Mouse (Mus musculus) thymus, postnatal 25 days (tissue): Measurements from ENCODE around the gene Klhl41.
"Not testable (repeated sequence)": the region's sequence is repeated elsewhere in the genome, so short reads cannot be mapped to it uniquely, and the experiment has no call there.

Experiments
- DNase-seq: peaks from one replicate; pipeline ENCODE4 v3.0.0; 2022

The Klhl41 gene

GRCm38 (mm10) chr2:69669853-69670252 lies at the start of gene Klhl41:
Gene Klhl41, plus strand, starts transcription at chr2:69670120.
- no peak for DNase-seq

- DNase-seq, result no peak
These were observed 40.7 kb upstream of the Klhl41 start for GRCm38 (mm10) chr2:69629215-69629614.

GRCm38 (mm10) chr2:69629914-69630313 lies 40.0 kb upstream of the Klhl41 start:
- no peak for DNase-seq

DNA sequence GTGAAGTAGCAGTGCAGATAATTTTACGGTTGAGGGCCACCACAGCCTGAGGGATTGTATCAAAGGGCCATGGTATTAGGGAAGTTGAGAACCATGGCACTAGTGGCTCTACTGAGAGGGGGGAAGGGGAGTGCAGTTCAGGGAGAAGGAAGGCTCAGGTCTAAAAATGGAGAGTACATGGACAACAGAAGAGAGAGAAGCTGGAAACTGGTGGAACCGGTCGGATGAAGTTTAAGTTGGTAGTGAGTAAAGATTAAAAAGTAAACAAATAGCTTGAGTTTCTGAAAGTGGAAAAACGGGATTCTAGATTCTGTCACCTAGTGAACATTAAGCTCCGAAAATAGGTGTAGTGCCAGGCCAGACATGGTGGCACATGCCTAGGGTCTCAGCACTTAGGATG lies 39.1 kb upstream of the Klhl41 start:
- no peak for DNase-seq

DNA sequence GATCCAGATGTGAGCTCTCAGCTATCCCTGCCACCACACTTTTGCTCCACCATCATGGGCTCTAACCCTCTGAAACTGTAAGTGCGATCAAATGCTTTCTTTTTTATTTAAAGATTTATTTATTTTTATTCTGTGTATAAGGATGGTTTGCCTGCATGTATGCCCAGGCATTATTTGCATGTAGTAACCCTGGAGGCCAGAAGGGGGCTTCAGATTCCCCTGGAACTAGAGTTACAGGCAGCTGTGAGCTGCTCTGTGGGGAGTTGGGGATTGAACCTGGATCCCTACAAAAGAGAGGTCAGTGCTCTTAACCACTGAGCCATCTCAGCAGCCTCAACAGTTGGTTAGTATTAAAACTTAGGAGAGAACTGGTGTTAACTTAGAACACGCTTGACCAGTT lies 38.5 kb upstream of the Klhl41 start:
- DNase-seq, result peak; percentile 25

- peak; percentile 50 for DNase-seq
These were observed 34.7 kb upstream of the Klhl41 start for GRCm38 (mm10) chr2:69635064-69635701.

DNA sequence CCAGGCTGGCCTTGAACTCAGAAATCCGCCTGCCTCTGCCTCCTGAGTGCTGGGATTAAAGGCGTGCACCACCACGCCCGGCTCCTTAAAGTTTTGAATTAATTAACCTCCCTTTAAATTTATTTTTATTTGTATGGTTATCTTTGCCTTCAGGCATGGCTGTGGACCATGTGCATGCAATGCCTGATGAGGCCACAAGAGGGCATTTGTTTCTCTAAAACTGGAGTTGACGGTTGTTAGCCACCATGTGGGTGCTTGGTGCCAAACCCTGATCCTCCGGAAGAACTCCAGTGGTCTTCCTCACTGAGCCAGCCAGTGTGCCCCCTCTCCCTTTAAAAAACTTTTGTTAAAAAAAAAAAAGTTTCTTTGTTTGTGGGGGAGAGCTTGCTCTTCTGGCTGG lies 34.1 kb upstream of the Klhl41 start:
- peak; percentile 73 for DNase-seq

DNA sequence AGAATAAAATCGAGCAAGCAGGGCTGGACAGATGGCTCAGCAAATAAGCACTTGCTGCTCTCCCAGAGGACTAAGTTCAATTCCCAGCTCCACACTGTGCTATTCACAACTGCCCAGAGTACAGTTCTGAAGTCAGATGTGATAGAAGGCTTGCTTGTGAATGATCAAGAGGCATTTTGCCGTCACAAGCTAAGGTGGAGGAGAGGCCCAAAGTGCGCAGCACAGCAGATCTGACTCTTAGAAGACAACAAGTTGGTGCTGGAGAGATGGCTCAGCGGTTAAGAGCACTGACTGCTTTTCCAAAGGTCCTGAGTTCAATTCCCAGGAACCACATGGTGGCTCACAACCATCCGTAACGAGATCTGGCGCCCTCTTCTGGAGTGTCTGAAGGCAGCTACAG lies 31.9 kb upstream of the Klhl41 start:
- DNase-seq, result not testable (repeated sequence)

DNA sequence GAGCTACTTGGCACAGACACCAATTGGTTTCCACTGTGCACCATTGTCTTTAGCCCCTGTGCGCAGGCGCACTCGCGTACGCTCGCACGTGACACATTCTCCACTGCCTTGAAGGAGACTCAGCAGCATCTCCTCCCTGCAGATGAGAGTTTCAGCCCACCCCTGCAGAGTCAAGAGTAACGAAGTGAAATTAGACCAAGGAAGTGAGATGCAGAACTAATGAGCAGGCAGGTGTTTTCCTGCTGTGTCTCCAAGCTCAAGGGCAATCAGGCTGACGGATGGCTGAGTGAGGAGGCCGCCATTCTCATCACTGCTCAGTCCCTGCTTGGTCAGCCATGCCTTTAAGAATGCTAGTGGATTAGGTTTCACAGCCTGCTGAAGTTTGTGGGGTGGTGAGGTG lies 29.8 kb upstream of the Klhl41 start:
- no peak for DNase-seq

DNA sequence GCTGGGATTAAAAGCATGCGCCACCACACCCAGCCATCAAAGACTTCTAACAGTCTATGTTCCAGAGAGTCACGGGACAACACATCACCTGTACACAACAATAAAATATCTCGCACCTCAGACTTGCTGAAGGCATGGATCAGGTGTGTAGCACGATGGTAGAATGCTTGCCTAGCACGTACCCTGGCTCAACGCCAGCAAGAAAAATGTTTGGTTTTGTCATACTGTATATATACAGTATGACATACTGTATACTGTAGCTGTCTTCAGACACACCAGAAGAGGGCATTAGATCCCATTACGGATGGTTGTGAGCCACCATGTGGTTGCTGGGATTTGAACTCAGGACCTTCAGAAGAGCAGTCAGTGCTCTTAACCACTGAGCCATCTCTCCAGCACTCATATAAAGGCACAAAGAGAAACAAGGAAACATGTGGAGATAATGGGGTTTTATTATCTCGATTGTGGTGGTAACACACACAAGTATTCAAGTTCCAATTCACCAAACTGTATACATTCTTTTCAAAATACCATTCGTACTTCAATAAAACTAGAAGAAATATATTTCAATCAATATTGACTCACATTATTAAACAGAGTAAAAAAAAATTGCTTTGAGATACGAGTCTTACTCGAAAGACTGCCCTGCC lies 24.8 kb upstream of the Klhl41 start:
- no peak for DNase-seq

DNA sequence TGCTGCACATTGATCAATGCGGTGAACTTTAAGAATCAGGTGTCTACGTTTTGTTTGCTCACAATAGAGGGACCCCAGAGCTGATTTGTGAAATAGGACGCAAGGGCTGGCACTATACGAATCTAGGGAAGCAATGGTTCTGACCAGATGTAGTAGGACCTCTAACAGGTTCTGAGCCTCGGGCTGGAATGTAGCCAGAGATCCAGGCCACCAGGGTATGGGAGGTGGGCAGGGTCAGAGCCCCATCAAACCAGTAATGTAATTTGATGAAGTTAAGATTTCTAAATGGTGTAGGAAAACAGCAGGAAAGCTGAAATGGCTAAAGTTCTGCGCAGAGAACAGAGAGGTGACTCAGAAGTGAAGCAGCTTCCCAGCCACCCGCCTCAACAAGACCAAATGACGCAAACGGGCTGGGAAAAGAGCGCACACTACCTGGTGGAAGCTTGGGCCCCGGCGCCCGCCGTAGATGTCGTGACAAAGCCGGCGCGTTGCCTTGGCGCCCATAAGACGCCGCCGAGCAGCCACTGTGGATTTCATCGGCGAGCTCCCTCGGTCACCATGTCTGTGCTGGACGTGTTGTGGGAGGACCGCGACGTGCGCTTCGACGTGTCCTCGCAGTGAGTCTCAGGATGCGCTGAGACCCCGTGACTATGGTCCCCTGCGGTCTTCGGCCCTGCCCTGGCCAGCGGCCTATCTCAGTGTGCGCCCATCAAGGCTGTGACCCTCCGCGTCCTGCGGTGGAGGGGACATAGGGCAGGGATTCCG lies 23.0 kb upstream of the Klhl41 start, which contains the start of gene Bbs5:
Bbs5 (plus strand) TSS at position 446 of the 765 bp plus-strand sequence.
- peak; percentile 72 for DNase-seq

GRCm38 (mm10) chr2:69649716-69650115 lies 20.2 kb upstream of the Klhl41 start:
- no peak for DNase-seq

DNA sequence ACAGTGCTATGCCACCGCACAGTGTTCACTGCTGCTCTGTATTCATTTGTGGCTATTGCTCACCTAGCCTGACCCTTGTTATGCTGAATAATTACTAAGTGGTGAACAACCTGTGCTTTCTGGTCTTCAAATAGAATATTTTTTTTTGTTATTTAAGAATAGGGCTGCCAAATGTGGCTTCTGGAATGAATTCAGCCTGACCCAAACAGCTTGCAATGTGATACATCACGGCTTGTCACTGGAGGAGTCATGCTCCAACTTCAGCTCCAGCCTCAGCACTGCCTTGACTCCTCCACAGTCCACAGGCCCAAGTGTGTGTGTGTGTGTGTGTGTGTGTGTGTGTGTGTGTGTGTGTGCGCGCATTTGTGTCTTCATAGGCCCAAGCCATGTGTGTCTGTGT lies 10.6 kb upstream of the Klhl41 start:
- DNase-seq, result no peak

DNA sequence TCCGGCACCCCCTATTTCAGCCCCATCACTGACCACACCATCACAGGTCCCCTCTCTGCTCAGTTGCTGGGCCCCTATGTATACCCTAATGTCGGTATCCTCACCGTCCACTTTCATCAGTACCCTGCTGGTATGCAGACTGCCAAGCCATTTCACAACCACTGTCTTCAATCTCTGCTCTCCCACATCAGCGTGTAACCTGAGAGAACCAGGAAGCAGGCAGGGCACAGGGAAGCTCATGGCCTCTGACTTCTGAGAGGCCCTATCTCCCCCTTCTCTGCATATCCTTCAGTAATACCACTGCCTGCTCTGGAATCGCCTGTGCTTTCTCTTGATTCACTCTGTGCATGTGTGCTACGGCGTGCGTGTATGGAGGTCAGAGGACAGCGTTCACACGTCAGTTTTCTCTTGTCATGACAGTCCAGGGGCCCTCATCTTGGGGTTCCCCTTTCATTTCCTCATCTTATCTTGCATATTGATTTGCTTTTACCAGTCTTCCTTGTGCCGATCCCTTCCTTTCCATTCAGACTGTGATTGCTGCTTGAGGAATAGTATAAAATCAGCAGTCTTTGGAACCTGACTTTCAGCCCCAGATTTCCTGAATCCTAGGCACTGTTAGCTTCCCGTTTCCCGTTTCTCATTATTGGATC lies 6.0 kb upstream of the Klhl41 start:
- DNase-seq, result no peak

GRCm38 (mm10) chr2:69667656-69668055 lies 2.3 kb upstream of the Klhl41 start:
- DNase-seq, result no peak

- no peak for DNase-seq
These were observed 1.5 kb upstream of the Klhl41 start for GRCm38 (mm10) chr2:69668414-69668813.

DNA sequence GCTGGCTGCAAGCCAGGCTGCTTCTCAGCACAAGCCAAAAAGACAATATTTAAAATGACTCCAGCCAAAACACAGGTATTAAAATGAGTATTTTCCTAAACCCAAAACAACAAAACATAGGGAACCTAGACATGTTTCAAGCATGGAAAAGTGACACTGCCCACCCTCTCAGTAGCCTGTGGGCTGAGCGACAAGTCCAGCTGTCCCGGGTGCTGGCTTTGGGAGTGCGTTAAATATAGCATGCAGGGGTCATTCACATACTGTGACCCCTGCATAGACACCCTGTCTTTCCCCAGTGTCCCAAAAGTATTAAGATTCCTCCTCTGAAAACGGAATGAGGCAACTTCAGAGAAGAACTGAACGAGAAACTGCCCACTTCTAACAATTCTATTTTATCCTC lies 3.8 kb downstream of the Klhl41 start:
- DNase-seq, result no peak

DNA sequence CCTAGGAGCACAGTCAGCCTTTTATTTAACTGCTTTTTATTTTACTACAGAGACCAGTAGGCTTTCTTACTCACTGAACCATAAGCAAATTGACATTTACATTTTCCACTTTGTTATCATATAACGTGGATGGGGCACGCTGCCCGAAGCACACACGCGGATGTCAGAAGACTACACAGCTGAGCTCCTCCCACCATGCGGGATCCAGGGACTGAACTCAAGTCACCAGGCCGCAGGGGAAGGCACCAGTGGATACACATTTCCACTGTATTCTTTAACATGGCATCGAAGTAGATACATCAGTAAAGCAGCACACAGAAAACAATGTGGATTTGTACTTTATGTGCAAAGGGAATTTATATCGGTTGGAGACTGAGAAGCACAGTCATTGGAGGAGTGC lies 5.3 kb downstream of the Klhl41 start:
- DNase-seq, result no peak

DNA sequence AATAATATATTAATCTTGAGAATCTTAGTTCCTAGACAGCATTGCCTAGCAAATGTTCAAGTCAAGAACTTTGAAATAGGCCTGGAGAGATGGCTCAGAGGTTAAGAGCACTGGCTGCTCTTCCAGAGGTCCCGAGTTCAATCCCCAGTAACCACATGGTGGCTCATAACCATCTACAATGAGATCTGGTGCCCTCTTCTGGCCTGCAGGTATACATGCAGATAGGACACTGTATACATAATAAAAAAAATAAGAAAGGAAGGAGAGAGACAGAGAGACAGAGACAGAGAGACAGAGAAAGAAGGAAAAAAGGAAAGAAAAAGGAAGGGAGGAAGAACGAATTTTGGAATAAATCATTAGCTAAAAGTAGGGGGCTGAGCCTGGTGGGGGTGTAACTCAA lies 6.8 kb downstream of the Klhl41 start:
- DNase-seq, result peak; percentile 24

DNA sequence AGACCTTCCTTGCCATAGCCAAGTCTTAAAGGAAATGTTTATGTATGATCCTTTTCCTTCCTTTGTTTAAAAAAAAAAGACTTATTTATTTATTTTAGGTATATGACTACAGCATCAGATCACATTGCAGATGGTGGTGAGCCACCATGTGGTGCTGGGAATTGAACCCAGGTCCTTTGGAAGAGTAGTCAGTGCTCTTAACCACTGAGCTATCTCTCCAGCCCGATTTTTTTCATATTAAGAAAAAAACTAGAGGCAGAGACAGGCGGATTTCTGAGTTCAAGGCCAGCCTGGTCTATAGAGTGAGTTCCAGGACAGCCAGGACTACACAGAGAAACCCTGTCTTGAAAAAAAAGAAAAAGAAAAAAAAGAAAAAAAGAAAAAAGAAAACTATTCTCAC lies 7.3 kb downstream of the Klhl41 start:
- DNase-seq, result not testable (repeated sequence)

DNA sequence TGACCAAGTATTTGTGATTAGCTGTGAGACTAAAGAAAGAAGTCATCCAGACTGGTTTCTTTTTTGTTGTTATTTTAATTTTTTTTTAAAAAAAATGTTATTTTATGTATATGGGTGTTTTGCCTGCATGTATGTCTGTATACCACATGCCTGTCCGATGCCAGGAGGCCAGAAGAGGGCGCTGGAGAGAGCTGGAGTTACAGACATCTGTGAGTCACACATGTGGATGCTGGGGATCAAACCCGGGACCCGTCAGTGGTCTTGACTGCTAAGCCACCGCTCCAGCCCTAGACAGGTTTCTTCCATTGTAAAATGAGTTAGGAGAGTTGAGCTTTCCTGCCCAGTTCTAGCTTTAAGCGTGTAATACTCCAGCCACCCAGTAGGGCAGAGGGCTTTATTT lies 10.1 kb downstream of the Klhl41 start:
- DNase-seq, result peak; percentile 32

- DNase-seq, result no peak
These were observed 12.0 kb downstream of the Klhl41 start for GRCm38 (mm10) chr2:69681931-69682330.

DNA sequence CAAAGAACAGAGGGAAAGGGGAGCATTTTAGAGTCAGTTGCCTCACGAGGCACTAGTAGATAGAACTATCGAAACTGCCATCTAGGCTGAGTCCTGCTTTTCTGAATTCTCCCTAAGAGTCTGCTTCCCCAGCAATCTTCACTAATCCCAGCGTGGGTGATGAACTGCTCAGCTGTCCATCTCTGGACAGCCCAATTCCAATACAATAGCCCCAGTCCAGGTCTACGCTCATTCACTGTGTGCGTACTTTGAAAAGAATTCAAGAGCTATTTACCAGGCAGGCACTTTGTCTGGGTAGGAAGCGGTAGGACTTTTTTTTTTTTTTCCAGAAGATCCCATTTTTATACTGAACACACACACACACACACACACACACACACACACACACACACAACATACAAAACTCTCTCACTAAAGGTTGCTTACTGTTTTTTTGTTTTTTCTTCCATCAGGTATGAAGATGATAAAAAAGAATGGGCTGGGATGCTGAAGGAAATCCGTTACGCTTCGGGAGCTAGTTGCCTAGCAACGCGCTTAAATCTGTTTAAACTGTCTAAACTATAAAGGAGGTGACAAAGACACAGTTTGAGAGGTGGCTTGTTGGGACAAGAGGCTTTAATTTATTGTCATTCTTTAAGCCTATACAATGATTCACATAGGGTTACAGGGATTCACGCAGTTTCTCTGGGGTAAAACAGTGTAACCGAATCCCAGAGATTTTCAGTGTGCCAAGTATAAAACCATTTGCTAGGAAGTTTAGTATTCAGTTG lies 13.3 kb downstream of the Klhl41 start:
- DNase-seq, result no peak
